Mouse (Mus musculus) kidney, embryonic 15.5 days (tissue): ENCODE measurements around the gene Lrrc10. TPM values are rescaled to one million over a fixed set of nuclear protein-coding genes. Genes with fewer than 3 reads are reported as not detected.

Experiments
- ATAC-seq: fragments of 200-750 bp; cut with Nextera tagmentation; replicated peaks from 2 replicates; pipeline ENCODE4 v1.8.0; 2017; ENCODE audit warnings: moderate TSS enrichment; ENCODE audit not compliant: low FRiP score
- H3K27ac ChIP-seq: fragments of 300-500 bp; sonication (generic); 2 replicates; pipeline ENCODE4 v1.5.1; 2015; ENCODE audit warnings: mild to moderate bottlenecking, inconsistent platforms
- H3K27me3 ChIP-seq: fragments of 300-500 bp; sonication (generic); 2 replicates; pipeline ENCODE4 v1.6.1; 2015; ENCODE audit warnings: inconsistent platforms
- H3K36me3 ChIP-seq: fragments of 300-500 bp; sonication (generic); 2 replicates; pipeline ENCODE4 v1.6.1; 2015; ENCODE audit warnings: inconsistent platforms
- H3K4me1 ChIP-seq: fragments of 300-500 bp; sonication (generic); 2 replicates; pipeline ENCODE4 v1.6.1; 2015; ENCODE audit warnings: inconsistent platforms
- H3K4me2 ChIP-seq: fragments of 300-500 bp; sonication (generic); 2 replicates; pipeline ENCODE4 v1.6.1; 2015; ENCODE audit warnings: moderate library complexity, mild to moderate bottlenecking, inconsistent platforms
- H3K4me3 ChIP-seq: fragments of 300-500 bp; sonication (generic); replicated peaks from 2 replicates; pipeline ENCODE4 v1.5.1; 2015; ENCODE audit warnings: mild to moderate bottlenecking, inconsistent platforms
- H3K9ac ChIP-seq: fragments of 300-500 bp; sonication (generic); 2 replicates; pipeline ENCODE4 v1.6.1; 2015; ENCODE audit warnings: mild to moderate bottlenecking, inconsistent platforms
- H3K9me3 ChIP-seq: fragments of 300-500 bp; sonication (generic); replicated peaks from 2 replicates; pipeline ENCODE4 v1.6.1; 2016; ENCODE audit warnings: inconsistent platforms
- WGBS: fragments of 180-500 bp; shearing (Covaris S2); methylation state at CpG from one replicate; pipeline ENCODE4 v1.1.7; 2015; ENCODE audit warnings: mixed read lengths; 5-methylcytosine and 5-hydroxymethylcytosine counted together
- polyA plus RNA-seq: library from polyadenylated mRNA; unstranded; fragments of >200 nt; fragmentation: Nextera tagmentation; extraction: Ambion mirVana; gene quantifications from 2 replicates; pipeline ENCODE4 v1.2.1, GENCODE M21; 2015

Lrrc10 gene
- polyA plus RNA-seq, 1 experiment from 2014 or later, result not detected

DNA sequence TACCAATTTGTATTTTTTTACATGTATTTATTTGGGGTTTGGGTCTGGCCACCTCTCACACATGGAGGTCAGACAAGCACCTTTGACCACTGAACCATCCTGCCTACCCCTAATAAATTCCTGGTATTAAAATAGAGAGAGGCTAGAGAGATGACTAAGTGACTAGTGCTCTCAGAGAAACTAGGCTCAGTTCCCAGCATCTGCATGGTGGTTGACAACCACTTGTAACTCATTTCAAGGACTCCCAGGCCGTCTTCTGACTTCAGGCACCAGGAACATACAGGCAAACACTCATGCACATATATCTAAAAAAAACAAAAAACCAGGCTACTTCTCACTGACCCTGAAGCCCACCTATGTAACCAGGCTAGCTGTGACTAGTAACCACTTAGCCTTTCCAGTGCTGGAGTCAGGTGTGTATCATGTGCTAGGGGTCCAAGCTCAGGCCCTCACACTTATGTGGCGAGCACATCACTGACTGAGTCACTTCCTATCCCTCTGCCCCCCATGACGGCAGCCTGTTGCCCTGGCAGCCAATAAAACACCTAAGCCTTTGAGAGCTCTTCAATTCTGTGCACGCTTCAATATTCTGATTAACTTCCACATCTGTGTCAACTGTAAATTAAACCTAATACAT is 4.9 kb downstream of the Lrrc10 start:
- H3K4me1 ChIP-seq, result peaks cover 22% of the 10 kb centered on the region
- H3K4me3 ChIP-seq, result no peak overlapping the region
- no peak for ATAC-seq
- H3K9ac ChIP-seq, result no peak overlapping the region
- H3K27ac ChIP-seq, result no peak overlapping the region
- H3K36me3 ChIP-seq, result peaks cover 63% of the 10 kb centered on the region
- no peaks in the 10 kb centered on the region for H3K9me3 ChIP-seq
- peaks cover 6% of the 10 kb centered on the region; the same call in 1 of the 2 replicates for H3K27me3 ChIP-seq
- WGBS, result 73% methylated on average over 4 of the region's 4 CpGs
- H3K4me2 ChIP-seq, result no peak overlapping the region

DNA sequence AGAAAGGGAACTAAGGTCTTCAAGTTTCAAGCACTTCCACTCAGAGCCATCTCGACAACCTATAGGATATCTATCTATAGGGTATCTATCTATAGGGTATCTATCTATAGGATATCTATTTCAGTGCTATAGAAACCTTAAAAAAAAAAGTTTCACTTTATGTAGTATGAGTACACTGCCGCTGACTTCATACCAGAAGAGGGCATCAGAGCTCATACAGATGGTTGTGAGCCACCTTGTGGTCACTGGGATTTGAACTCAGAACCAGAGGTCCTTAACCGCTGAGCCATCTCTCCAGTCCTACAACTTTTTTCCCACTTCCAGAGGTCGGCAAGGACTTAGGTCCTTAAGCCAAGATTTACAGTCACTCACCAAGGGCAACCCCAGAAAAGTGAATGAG is 10.5 kb downstream of the Lrrc10 start:
- WGBS, result 91% methylated on average over 4 of the region's 4 CpGs

DNA sequence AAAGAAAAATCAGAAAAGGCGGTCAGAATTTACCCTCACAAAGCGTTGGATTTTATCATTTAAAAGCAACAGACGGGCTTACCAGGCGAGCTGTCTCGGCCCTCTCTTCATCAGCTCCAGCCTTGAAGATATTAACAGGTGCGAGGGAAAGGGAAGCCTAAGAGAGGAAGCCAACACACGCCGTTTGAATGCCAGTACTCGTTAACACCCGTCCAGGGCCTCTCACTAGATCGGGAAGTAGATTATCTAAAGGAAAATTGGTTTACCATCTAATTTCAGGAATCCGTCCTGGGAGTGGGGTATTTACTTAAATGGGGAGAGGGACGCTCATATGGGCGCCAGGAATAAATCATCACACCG is 17.7 kb downstream of the Lrrc10 start:
- H3K4me3 ChIP-seq, result peak overlapping the region; percentile 64
- 3% methylated on average over 15 of the region's 15 CpGs for WGBS
- H3K9me3 ChIP-seq, result no peaks in the 10 kb centered on the region
- no peaks in the 10 kb centered on the region for H3K27me3 ChIP-seq
- ATAC-seq, result 0 out of 2 replicates have a peak, but pooled peaks have one; percentile 2
- H3K9ac ChIP-seq, result peak overlapping the region; percentile 76
- peaks cover 43% of the 10 kb centered on the region for H3K36me3 ChIP-seq
- H3K4me2 ChIP-seq, result peak overlapping the region; percentile 76
- H3K27ac ChIP-seq, result peak overlapping the region; percentile 82; the same call in 1 of the 2 replicates
- H3K4me1 ChIP-seq, result peaks cover 22% of the 10 kb centered on the region

More for the DNA sequence above, 10.5 kb downstream of the Lrrc10 start:
- H3K4me1 ChIP-seq, result peaks cover 13% of the 10 kb centered on the region
- no peak overlapping the region for H3K9ac ChIP-seq
- peaks cover 99% of the 10 kb centered on the region for H3K36me3 ChIP-seq
- H3K27ac ChIP-seq, result no peak overlapping the region
- no peak overlapping the region for H3K4me2 ChIP-seq
- H3K9me3 ChIP-seq, result no peaks in the 10 kb centered on the region
- ATAC-seq, result no peak
- no peak overlapping the region for H3K4me3 ChIP-seq
- H3K27me3 ChIP-seq, result no peaks in the 10 kb centered on the region

DNA sequence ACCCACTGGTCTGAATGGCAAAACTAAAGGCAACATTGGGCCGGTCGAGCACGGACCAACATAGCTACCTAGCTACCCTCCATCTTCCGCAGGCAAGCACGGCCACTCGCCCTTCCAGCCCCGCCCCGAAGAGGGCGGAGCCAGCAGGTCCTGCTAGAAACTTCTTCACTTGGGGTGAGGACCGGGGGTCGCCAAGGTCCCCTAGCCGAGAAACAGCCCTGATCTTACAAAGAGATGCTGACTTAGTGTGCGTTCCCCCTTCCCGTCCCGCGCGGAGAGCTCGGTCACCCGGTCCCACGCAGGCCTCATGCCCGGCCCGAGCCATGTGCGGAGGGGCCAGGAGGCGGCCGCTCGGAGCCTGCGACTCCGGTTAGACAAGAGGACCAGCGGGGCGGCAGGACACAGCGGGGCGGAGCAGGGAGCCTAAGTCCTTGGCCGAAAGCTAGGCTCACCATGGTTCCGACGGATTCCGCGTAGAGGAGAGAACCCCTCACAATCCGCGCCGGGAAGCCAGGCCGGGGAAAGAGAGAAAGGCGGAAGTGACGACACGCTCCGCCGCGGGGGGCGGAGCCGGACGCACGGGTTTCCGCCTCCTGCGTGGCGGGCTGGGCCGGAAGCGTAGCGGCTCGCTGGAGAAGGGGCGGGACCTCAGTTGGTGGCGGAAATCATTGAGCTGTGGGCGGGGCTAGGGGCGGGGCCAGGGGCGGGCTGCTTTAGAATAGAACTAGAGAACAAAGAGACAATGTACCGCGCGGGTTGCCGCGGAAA is 18.3 kb downstream of the Lrrc10 start, which contains the start of gene Cct2:
Gene Cct2, minus strand, starts transcription at position 561 of the 768 bp plus-strand sequence.
- WGBS, result 1% methylated on average over 65 of the region's 68 CpGs
- ATAC-seq, result peak; percentile 95
- peak within 1 kb of the TSS; percentile 76 for H3K9ac ChIP-seq
- H3K9me3 ChIP-seq, result no peaks in the 10 kb centered on the region
- no peaks in the 10 kb centered on the region for H3K27me3 ChIP-seq
- peak within 1 kb of the TSS; percentile 76 for H3K4me2 ChIP-seq
- H3K27ac ChIP-seq, result peak within 1 kb of the TSS; percentile 86
- H3K4me3 ChIP-seq, result peak within 1 kb of the TSS; percentile 64
- peaks cover 22% of the 10 kb centered on the region for H3K4me1 ChIP-seq
- peaks cover 38% of the 10 kb centered on the region for H3K36me3 ChIP-seq

DNA sequence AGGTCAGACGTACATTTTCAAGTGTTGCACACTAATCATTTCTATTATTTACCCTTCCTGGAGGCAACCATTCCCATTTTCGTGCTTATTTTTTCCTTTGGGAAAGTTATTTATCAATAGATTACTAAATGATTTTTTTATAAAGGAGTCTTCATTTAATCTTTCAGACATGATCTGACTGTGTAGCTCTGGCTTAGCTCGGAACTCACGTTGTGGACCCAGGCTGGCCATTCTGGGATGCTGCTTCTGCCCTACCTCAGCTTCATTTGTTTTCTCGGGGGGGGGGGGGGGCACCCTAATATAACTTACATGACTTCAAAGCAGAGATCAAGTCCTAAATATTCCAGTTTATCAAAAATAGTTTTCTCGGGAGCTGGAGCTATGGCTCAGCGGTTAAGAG is 18.9 kb downstream of the Lrrc10 start:
- Histone ChIP-seq H3K36me3 (peaks cover 34% of the 10 kb centered on the region), H3K4me1 (peaks cover 16% of the 10 kb centered on the region), H3K4me2 (peak overlapping the region; percentile 63), H3K9me3 (no peaks in the 10 kb centered on the region), H3K27me3 (no peaks in the 10 kb centered on the region), H3K9ac (peak overlapping the region; percentile 42; the same call in 1 of the 2 replicates), H3K4me3 (peak overlapping the region; percentile 64), H3K27ac (peak overlapping the region; percentile 86)
- 10% methylated on average over 7 of the region's 7 CpGs for WGBS
- ATAC-seq, result peak; percentile 38

DNA sequence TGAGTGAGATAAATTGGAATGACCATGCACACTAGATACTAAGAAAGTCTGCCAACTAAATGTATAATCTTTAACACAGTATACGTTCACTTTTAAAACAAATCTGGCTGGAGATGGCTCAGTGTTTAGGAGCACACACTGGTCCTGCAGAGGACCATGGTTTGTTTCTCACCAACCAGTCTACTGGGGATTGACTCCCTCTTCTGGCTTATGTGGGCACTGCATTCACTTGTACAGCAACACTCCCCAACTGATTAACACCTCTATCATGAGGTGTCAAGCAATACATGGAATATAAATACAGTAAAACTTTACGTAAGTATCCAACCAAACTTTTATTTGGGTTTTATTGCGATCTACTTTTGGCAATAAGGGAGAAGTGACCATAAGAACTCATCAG is 24.0 kb downstream of the Lrrc10 start:
- Histone ChIP-seq H3K27ac (no peak overlapping the region), H3K9ac (no peak overlapping the region), H3K4me2 (no peak overlapping the region), H3K4me1 (no peaks in the 10 kb centered on the region), H3K36me3 (peaks cover 47% of the 10 kb centered on the region), H3K27me3 (no peaks in the 10 kb centered on the region), H3K4me3 (no peak overlapping the region), H3K9me3 (no peaks in the 10 kb centered on the region)
- ATAC-seq, result no peak
- 92% methylated on average over 3 of the region's 3 CpGs for WGBS

DNA sequence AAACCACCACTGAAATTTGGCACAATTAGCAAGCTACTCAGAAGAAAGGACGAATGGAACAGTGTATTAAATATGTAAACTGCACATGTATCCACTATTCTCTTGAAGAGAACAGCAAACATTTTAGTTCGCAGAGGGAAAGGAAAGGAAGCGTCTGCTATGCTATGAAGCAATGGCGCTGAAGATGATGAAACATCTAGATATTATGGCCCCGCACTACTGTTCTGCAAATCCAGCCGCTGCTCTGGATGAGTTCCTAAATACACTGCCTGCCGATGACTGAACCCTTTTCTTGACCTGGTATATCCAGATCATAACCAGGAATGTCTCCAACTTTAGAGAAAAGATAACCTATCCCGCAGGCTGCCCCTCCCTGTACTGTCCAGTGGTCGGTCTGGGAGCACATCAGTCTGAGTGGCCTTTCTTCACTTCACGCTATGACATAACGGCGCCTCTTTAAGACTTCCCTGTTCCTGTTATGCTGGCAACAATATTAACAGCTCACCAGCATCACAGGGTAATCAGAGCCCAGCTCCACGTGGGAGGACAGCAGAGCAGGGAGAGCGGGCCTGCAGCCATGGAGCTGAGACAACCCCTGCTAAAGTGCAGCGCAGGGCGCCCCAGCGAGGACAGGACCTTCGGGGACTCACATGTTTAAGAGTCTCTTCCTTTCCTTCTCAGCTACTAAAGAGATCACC is 27.2 kb downstream of the Lrrc10 start:
- no peaks in the 10 kb centered on the region for H3K4me1 ChIP-seq
- no peak overlapping the region for H3K4me2 ChIP-seq
- H3K9ac ChIP-seq, result no peak overlapping the region
- no peak overlapping the region for H3K4me3 ChIP-seq
- no peak for ATAC-seq
- no peaks in the 10 kb centered on the region for H3K9me3 ChIP-seq
- peaks cover 71% of the 10 kb centered on the region for H3K36me3 ChIP-seq
- WGBS, result 86% methylated on average over 18 of the region's 18 CpGs
- H3K27ac ChIP-seq, result no peak overlapping the region
- H3K27me3 ChIP-seq, result no peaks in the 10 kb centered on the region

DNA sequence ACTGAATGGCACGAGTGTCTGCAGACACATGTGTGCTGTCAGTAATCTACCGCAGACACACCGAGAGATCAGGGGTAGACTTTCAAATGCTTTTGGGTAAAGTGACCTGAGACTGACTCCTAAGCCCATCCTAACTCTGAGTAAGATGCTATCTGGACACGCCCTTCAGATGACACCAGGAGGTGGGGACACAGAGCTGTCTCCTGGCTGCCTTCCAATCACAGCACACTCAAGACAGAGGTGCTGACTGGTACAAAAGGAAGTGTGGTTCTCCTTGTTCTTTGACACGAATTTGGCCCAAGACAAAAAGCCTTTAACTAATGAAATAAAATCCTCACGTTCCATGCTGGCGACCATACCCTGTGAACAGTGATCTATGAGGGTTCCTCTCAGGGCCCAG is 28.0 kb downstream of the Lrrc10 start:
- no peak overlapping the region for H3K27ac ChIP-seq
- H3K4me2 ChIP-seq, result no peak overlapping the region
- peaks cover 77% of the 10 kb centered on the region for H3K36me3 ChIP-seq
- no peaks in the 10 kb centered on the region for H3K27me3 ChIP-seq
- H3K9ac ChIP-seq, result no peak overlapping the region
- no peak for ATAC-seq
- H3K4me3 ChIP-seq, result no peak overlapping the region
- H3K9me3 ChIP-seq, result no peaks in the 10 kb centered on the region
- WGBS, result 81% methylated on average over 7 of the region's 7 CpGs
- H3K4me1 ChIP-seq, result no peaks in the 10 kb centered on the region

DNA sequence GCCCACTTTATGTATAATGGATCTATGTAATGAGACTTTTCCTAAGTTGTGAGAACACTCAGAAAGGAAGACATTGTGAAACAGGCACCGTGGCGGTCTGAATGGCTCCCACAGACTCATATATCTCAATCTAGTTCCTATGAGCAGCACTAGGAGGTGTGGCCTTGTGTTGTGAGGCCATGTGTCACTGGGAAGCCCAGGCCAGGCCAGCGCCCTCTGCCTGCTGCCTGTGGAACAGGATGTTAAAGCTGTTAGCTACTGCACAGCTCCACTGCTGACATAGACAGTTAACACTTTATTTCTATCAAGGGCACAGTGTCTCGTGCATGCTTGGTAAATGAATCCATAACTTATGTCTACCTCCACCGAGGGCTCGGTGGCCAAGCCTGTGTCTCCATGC is 33.1 kb downstream of the Lrrc10 start:
- H3K4me2 ChIP-seq, result no peak overlapping the region
- 79% methylated on average over 6 of the region's 6 CpGs for WGBS
- H3K9me3 ChIP-seq, result no peaks in the 10 kb centered on the region
- peaks cover 73% of the 10 kb centered on the region for H3K36me3 ChIP-seq
- H3K4me3 ChIP-seq, result no peak overlapping the region
- H3K9ac ChIP-seq, result no peak overlapping the region
- no peaks in the 10 kb centered on the region for H3K27me3 ChIP-seq
- H3K4me1 ChIP-seq, result no peaks in the 10 kb centered on the region
- ATAC-seq, result no peak
- no peak overlapping the region for H3K27ac ChIP-seq

DNA sequence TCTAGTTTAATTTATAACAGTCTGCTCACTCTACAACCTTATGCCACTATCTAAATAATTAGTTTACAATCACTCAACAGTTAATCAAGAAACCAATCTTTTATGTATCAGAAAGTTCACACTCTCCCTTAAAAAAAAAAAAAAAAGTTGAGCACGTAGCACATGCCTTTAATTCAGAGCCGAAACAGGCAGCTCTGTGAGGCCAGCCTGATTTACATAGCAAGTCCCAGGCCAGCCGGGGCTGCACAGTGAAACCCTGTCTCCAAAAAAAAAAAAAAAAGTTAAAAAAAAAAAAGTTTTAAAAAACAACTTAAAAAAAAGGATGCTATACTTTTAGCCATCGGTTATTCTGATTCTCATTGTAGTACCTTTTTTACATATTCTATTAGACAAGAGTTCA is 36.2 kb downstream of the Lrrc10 start:
- Histone ChIP-seq H3K9ac (no peak overlapping the region), H3K4me3 (no peak overlapping the region), H3K27ac (no peak overlapping the region), H3K9me3 (no peaks in the 10 kb centered on the region), H3K27me3 (no peaks in the 10 kb centered on the region), H3K36me3 (peaks cover 75% of the 10 kb centered on the region), H3K4me2 (no peak overlapping the region), H3K4me1 (no peaks in the 10 kb centered on the region)
- no peak for ATAC-seq
- WGBS, result 70% methylated on average over 4 of the region's 4 CpGs

DNA sequence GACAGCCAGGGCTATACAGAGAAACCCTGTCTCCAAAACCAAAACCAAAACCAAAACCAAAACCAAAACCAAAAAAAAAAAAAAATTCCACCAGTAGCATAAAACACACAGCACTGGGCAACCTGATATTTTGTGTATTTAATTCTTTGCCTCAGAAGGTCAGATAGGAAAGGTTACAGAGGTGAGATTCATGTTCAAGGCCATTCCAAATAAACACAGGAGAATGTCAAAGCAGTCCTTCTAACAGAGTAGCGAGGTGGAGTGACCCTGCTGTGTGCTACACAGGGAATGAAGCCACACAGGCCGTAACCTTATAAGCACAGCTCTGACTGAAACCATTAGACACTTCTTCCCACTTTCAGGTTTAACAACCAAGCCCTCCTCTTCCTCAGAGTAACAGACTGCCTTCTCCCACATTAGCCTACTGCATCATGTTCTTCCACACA is 36.8 kb downstream of the Lrrc10 start:
- WGBS, result 71% methylated on average over 2 of the region's 2 CpGs
- no peak for ATAC-seq
- H3K27ac ChIP-seq, result no peak overlapping the region
- H3K9me3 ChIP-seq, result no peaks in the 10 kb centered on the region
- H3K9ac ChIP-seq, result no peak overlapping the region
- no peaks in the 10 kb centered on the region for H3K27me3 ChIP-seq
- H3K36me3 ChIP-seq, result peaks cover 71% of the 10 kb centered on the region
- H3K4me2 ChIP-seq, result no peak overlapping the region
- H3K4me1 ChIP-seq, result no peaks in the 10 kb centered on the region
- no peak overlapping the region for H3K4me3 ChIP-seq

DNA sequence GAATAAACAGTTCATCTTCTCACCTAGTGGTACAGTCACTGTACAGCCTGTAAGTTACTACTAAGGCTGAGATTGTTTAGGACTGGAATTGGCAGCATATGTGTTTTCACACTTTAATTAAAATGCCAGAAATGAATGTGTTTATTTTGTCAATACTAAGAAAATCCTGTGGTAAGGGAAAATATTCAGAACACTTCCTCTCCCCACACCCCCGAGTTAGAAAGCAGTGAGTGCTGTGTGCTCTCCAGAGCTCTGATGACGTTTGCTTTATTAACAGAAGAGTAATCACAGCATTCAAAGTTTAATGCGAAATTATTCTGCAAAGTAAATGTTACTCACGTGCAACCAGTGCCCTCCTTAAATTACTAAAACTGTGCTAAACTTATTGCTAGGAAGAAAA is 44.5 kb downstream of the Lrrc10 start:
- Histone ChIP-seq H3K4me3 (no peak overlapping the region), H3K4me2 (no peak overlapping the region), H3K27ac (no peak overlapping the region), H3K4me1 (peaks cover 4% of the 10 kb centered on the region), H3K9me3 (no peaks in the 10 kb centered on the region), H3K27me3 (no peaks in the 10 kb centered on the region), H3K9ac (no peak overlapping the region), H3K36me3 (peaks cover 32% of the 10 kb centered on the region)
- ATAC-seq, result no peak
- WGBS, result 72% methylated on average over 4 of the region's 4 CpGs
